Mouse (Mus musculus) liver, embryonic 11.5 days (tissue): ENCODE measurements around the gene Rex2. TPM values are rescaled to one million over a fixed set of nuclear protein-coding genes. Genes with fewer than 3 reads are reported as not detected.
"Not testable (repeated sequence)": the region's sequence is repeated elsewhere in the genome, so short reads cannot be mapped to it uniquely, and the experiment has no call there.

Experiments
- ATAC-seq: fragments of 200-750 bp; cut with Nextera tagmentation; replicated peaks from 2 replicates; pipeline ENCODE4 v1.8.0; 2017; ENCODE audit warnings: moderate number of reproducible peaks, mild to moderate bottlenecking, moderate TSS enrichment, moderate library complexity; ENCODE audit not compliant: low FRiP score
- DNase-seq: peaks from one replicate; pipeline ENCODE4 v3.0.0-alpha.2; 2017; ENCODE audit warnings: low spot score
- H3K27ac ChIP-seq: fragments of 300-500 bp; sonication (generic); 2 replicates; pipeline ENCODE4 v1.5.1; 2014; ENCODE audit warnings: mild to moderate bottlenecking, low read depth, low read length, control low read depth
- H3K27me3 ChIP-seq: fragments of 300-500 bp; sonication (generic); replicated peaks from 2 replicates; pipeline ENCODE4 v1.6.1; 2014; ENCODE audit warnings: low read length, mixed read lengths; ENCODE audit not compliant: control insufficient read depth, insufficient read depth
- H3K36me3 ChIP-seq: fragments of 300-500 bp; sonication (generic); 2 replicates; pipeline ENCODE4 v1.6.1; 2014; ENCODE audit warnings: mild to moderate bottlenecking, low read length, moderate library complexity, mixed read lengths; ENCODE audit not compliant: control insufficient read depth, insufficient read depth
- H3K4me1 ChIP-seq: fragments of 300-500 bp; sonication (generic); replicated peaks from 2 replicates; pipeline ENCODE4 v1.6.1; 2014; ENCODE audit warnings: low read length, mixed read lengths; ENCODE audit not compliant: control insufficient read depth, insufficient read depth
- H3K4me2 ChIP-seq: fragments of 300-500 bp; sonication (generic); 2 replicates; pipeline ENCODE4 v1.6.1; 2014; ENCODE audit warnings: mild to moderate bottlenecking, control low read depth, moderate library complexity
- H3K4me3 ChIP-seq: fragments of 300-500 bp; sonication (generic); 2 replicates; pipeline ENCODE4 v1.5.1; 2014; ENCODE audit warnings: low read depth, low read length, control low read depth
- H3K9ac ChIP-seq: fragments of 300-500 bp; sonication (generic); 2 replicates; pipeline ENCODE4 v1.6.1; 2014; ENCODE audit warnings: low read depth, low read length, control low read depth
- H3K9me3 ChIP-seq: fragments of 300-500 bp; sonication (generic); 2 replicates; pipeline ENCODE4 v1.6.1; 2016; ENCODE audit warnings: low read length, inconsistent platforms, mixed read lengths; ENCODE audit not compliant: control insufficient read depth
- WGBS: fragments of 180-500 bp; shearing (Covaris S2); extraction: QIAGEN DNeasy Blood & Tissue Kit; methylation state at CpG from one replicate; pipeline ENCODE4 v1.1.7; 2014; 5-methylcytosine and 5-hydroxymethylcytosine counted together
- polyA plus RNA-seq: library from polyadenylated mRNA; unstranded; fragments of >200 nt; fragmentation: Nextera tagmentation; extraction: Ambion mirVana; gene quantifications from 2 replicates; pipeline ENCODE4 v1.2.1, GENCODE M21; 2014

Gene Rex2
- not detected in 2 replicates for polyA plus RNA-seq

GRCm38 (mm10) chr4:147021550-147021949 lies at the start of gene Rex2:
Gene Rex2 (plus strand): TSS chr4:147021850.
- not testable (repeated sequence) for H3K27ac ChIP-seq, H3K36me3 ChIP-seq, H3K4me3 ChIP-seq, H3K4me1 ChIP-seq, H3K4me2 ChIP-seq, H3K27me3 ChIP-seq, DNase-seq, H3K9me3 ChIP-seq, H3K9ac ChIP-seq, ATAC-seq
- no CpG with 5 or more reads among the region's 6 CpGs for WGBS

- not testable (repeated sequence) for H3K27ac ChIP-seq, H3K27me3 ChIP-seq, H3K4me1 ChIP-seq, DNase-seq, H3K36me3 ChIP-seq, H3K4me3 ChIP-seq, H3K9ac ChIP-seq, H3K4me2 ChIP-seq, H3K9me3 ChIP-seq, ATAC-seq
- 27% methylated on average over 2 of the region's 2 CpGs for WGBS
Observed at GRCm38 (mm10) chr4:146976581-146976980, 45.1 kb upstream of the Rex2 start.

GRCm38 (mm10) chr4:147018400-147018799 lies 3.2 kb upstream of the Rex2 start:
- H3K27me3 ChIP-seq, DNase-seq, H3K27ac ChIP-seq, H3K4me3 ChIP-seq, H3K36me3 ChIP-seq, H3K4me2 ChIP-seq, H3K9me3 ChIP-seq, H3K9ac ChIP-seq, ATAC-seq, H3K4me1 ChIP-seq: not testable (repeated sequence)
- no CpG with 5 or more reads among the region's 1 CpGs for WGBS

- not testable (repeated sequence) for H3K27me3 ChIP-seq, H3K9me3 ChIP-seq, H3K4me3 ChIP-seq, H3K9ac ChIP-seq, ATAC-seq, H3K4me2 ChIP-seq, H3K27ac ChIP-seq, H3K4me1 ChIP-seq, H3K36me3 ChIP-seq, DNase-seq
- 55% methylated on average over 1 of the region's 1 CpGs for WGBS
Observed at GRCm38 (mm10) chr4:147026374-147026773, 4.7 kb downstream of the Rex2 start.

- not testable (repeated sequence) for H3K27me3 ChIP-seq, H3K36me3 ChIP-seq, H3K27ac ChIP-seq, H3K4me1 ChIP-seq, H3K4me3 ChIP-seq, H3K4me2 ChIP-seq, H3K9me3 ChIP-seq, H3K9ac ChIP-seq, DNase-seq
- 78% methylated on average over 1 of the region's 2 CpGs for WGBS
- ATAC-seq: peak; percentile 54
Observed at GRCm38 (mm10) chr4:147031308-147032036, 9.8 kb downstream of the Rex2 start.

GRCm38 (mm10) chr4:147063768-147064167 lies 42.1 kb downstream of the Rex2 start:
- not testable (repeated sequence) for H3K27me3 ChIP-seq, H3K9ac ChIP-seq, H3K36me3 ChIP-seq, H3K4me3 ChIP-seq, DNase-seq, H3K9me3 ChIP-seq, ATAC-seq, H3K4me2 ChIP-seq, H3K4me1 ChIP-seq, H3K27ac ChIP-seq
- WGBS: 95% methylated on average over 2 of the region's 3 CpGs

GRCm38 (mm10) chr4:147065861-147066260 lies 44.2 kb downstream of the Rex2 start:
- H3K36me3 ChIP-seq, ATAC-seq, H3K4me2 ChIP-seq, H3K9me3 ChIP-seq, H3K4me1 ChIP-seq, H3K4me3 ChIP-seq, H3K27ac ChIP-seq, DNase-seq, H3K27me3 ChIP-seq, H3K9ac ChIP-seq: not testable (repeated sequence)
- WGBS: 73% methylated on average over 2 of the region's 3 CpGs

GRCm38 (mm10) chr4:147066380-147066779 lies 44.7 kb downstream of the Rex2 start:
- ATAC-seq, H3K4me1 ChIP-seq, H3K9me3 ChIP-seq, DNase-seq, H3K27ac ChIP-seq, H3K36me3 ChIP-seq, H3K9ac ChIP-seq, H3K27me3 ChIP-seq, H3K4me2 ChIP-seq, H3K4me3 ChIP-seq: not testable (repeated sequence)
- WGBS: 77% methylated on average over 1 of the region's 1 CpGs

GRCm38 (mm10) chr4:147095641-147096040 lies 74.0 kb downstream of the Rex2 start:
- H3K27ac ChIP-seq, ATAC-seq, H3K9ac ChIP-seq, H3K36me3 ChIP-seq, H3K4me3 ChIP-seq, H3K27me3 ChIP-seq, H3K4me2 ChIP-seq, H3K9me3 ChIP-seq, DNase-seq, H3K4me1 ChIP-seq: not testable (repeated sequence)
- WGBS: 56% methylated on average over 2 of the region's 2 CpGs
